Mouse (Mus musculus) thymus, adult 18-20 months (tissue): Measurements from ENCODE around the gene Zbtb20.
A peak's percentile ranks its signal among the peaks of the same experiment; 100 is the strongest.

Experiments used
- DNase-seq, 2 experiments: peaks; one replicate each; pipeline ENCODE4 v3.0.0; 2022; ENCODE audit warnings: mixed read lengths in 2 of 2

Zbtb20 gene

GRCm38 (mm10) chr16:43534103-43534502 is 658.4 kb downstream of the Zbtb20 start:
- no peak for DNase-seq

GRCm38 (mm10) chr16:43535912-43536311 is 660.2 kb downstream of the Zbtb20 start:
- no peak for DNase-seq

GRCm38 (mm10) chr16:43537163-43537562 is 661.5 kb downstream of the Zbtb20 start:
- DNase-seq = no peak

- DNase-seq = no peak
Observed at GRCm38 (mm10) chr16:43539659-43540096, 664.0 kb downstream of the Zbtb20 start.

- DNase-seq = no peak
Observed at GRCm38 (mm10) chr16:43540108-43540507, 664.4 kb downstream of the Zbtb20 start.

- DNase-seq = no peak
Observed at GRCm38 (mm10) chr16:43540546-43541167, 665.0 kb downstream of the Zbtb20 start.

- DNase-seq = no peak
Observed at GRCm38 (mm10) chr16:43545261-43545660, 669.6 kb downstream of the Zbtb20 start.

GRCm38 (mm10) chr16:43547323-43548180 is 671.9 kb downstream of the Zbtb20 start:
- no peak for DNase-seq

- no peak for DNase-seq
Observed at GRCm38 (mm10) chr16:43548774-43549173, 673.1 kb downstream of the Zbtb20 start.

GRCm38 (mm10) chr16:43549425-43550089 is 673.9 kb downstream of the Zbtb20 start:
- DNase-seq = no peak

- no peak for DNase-seq
Observed at GRCm38 (mm10) chr16:43552443-43552842, 676.8 kb downstream of the Zbtb20 start.

GRCm38 (mm10) chr16:43557385-43557784 is 681.7 kb downstream of the Zbtb20 start:
- DNase-seq = no peak

- no peak for DNase-seq
Observed at GRCm38 (mm10) chr16:43561330-43561729, 685.6 kb downstream of the Zbtb20 start.

- DNase-seq = no peak
Observed at GRCm38 (mm10) chr16:43561956-43562355, 686.3 kb downstream of the Zbtb20 start.

- DNase-seq = no peak
Observed at GRCm38 (mm10) chr16:43565872-43566271, 690.2 kb downstream of the Zbtb20 start.

GRCm38 (mm10) chr16:43566511-43566910 is 690.8 kb downstream of the Zbtb20 start:
- DNase-seq = no peak

- no peak for DNase-seq
Observed at GRCm38 (mm10) chr16:43571376-43572081, 695.8 kb downstream of the Zbtb20 start.

- DNase-seq = no peak
Observed at GRCm38 (mm10) chr16:43572171-43572570, 696.5 kb downstream of the Zbtb20 start.

GRCm38 (mm10) chr16:43572766-43573165 is 697.1 kb downstream of the Zbtb20 start:
- DNase-seq = no peak

- DNase-seq = no peak
Observed at GRCm38 (mm10) chr16:43573181-43573833, 697.6 kb downstream of the Zbtb20 start.

- peak; percentile 29 to 59 for DNase-seq
Observed at GRCm38 (mm10) chr16:43574006-43574764, 698.5 kb downstream of the Zbtb20 start.

- DNase-seq = no peak
Observed at GRCm38 (mm10) chr16:43575066-43575465, 699.4 kb downstream of the Zbtb20 start.
